Comparison of ENCODE assay signal across 8 mouse cellular contexts in genomic region chr12:44209141-44209823, GRCm38 (mm10). TPM values are rescaled to one million over a fixed set of nuclear protein-coding genes. Genes with fewer than 3 reads are reported as not detected.
DNase-seq lines count a peak whose midpoint lies in the region; ATAC-seq and TF ChIP-seq lines count a peak whose summit lies in the region.

No protein-coding gene starts in this region.

- peak overlapping the region; percentile 79 for H3K4me2 ChIP-seq in embryonic facial prominence, embryonic 14.5 days (ENCODE audit: low read depth, low read length)
- H3K4me2 ChIP-seq in heart, embryonic 16.5 days (ENCODE audit: low read depth, low read length), result peak overlapping the region; percentile 86

- peaks cover 17% of the 10 kb centered on the region for H3K4me1 ChIP-seq in E14TG2a.4 (replicated peaks; ENCODE audit: low read depth, low read length)
- peaks cover 12% of the 10 kb centered on the region for H3K4me1 ChIP-seq in embryonic facial prominence, embryonic 14.5 days (ENCODE audit: control insufficient read depth, insufficient read depth, low read length)
- H3K4me1 ChIP-seq in heart, embryonic 16.5 days (ENCODE audit: control insufficient read depth, insufficient read depth, low read length), result peaks cover 2% of the 10 kb centered on the region; the same call in 1 of the 2 replicates

- 0% methylated on average over 29 of the region's 37 CpGs for WGBS in embryonic facial prominence, embryonic 14.5 days
- WGBS in heart, embryonic 16.5 days, result under 1% methylated on average over 37 of the region's 37 CpGs

- DNase-seq in adrenal gland, postnatal 10 days, result peak; percentile 60
- DNase-seq in embryonic facial prominence, embryonic 14.5 days (ENCODE audit: low spot score), result peak; percentile 52
- DNase-seq in kidney, postnatal 10 days, result peak; percentile 75
- DNase-seq in lung, adult 18-20 months, result peak; percentile 68 to 75
- DNase-seq in ovary, postnatal 10 days (ENCODE audit: low spot score), result peak; percentile 6

- H3K9ac ChIP-seq in embryonic facial prominence, embryonic 14.5 days (ENCODE audit: low read depth, low read length), result peak overlapping the region; percentile 93
- peak overlapping the region; percentile 96 for H3K9ac ChIP-seq in heart, embryonic 16.5 days (ENCODE audit: low read length)

- 0 out of 2 replicates have a peak, but pooled peaks cover 5% of the 10 kb centered on the region for H3K27me3 ChIP-seq in E14TG2a.4 (ENCODE audit: insufficient read depth, low read length)
- no peaks in the 10 kb centered on the region for H3K27me3 ChIP-seq in embryonic facial prominence, embryonic 14.5 days (replicated peaks; ENCODE audit: control insufficient read depth, insufficient read depth, low read length)
- no peaks in the 10 kb centered on the region for H3K27me3 ChIP-seq in heart, embryonic 16.5 days (ENCODE audit: control insufficient read depth, insufficient read depth, low read length)

- H3K36me3 ChIP-seq in E14TG2a.4 (ENCODE audit: insufficient read depth, low read length), result peaks cover 25% of the 10 kb centered on the region
- H3K36me3 ChIP-seq in embryonic facial prominence, embryonic 14.5 days (ENCODE audit: control insufficient read depth, insufficient read depth, low read length), result peaks cover 5% of the 10 kb centered on the region; the same call in 1 of the 2 replicates
- peaks cover 8% of the 10 kb centered on the region for H3K36me3 ChIP-seq in heart, embryonic 16.5 days (ENCODE audit: control insufficient read depth, insufficient read depth)

- peak overlapping the region; percentile 98 for H3K4me3 ChIP-seq in E14TG2a.4 (replicated peaks; ENCODE audit: low read length)
- peak overlapping the region; percentile 96 for H3K4me3 ChIP-seq in embryonic facial prominence, embryonic 14.5 days (ENCODE audit: low read depth, low read length)
- H3K4me3 ChIP-seq in heart, embryonic 16.5 days (ENCODE audit: low read length), result peak overlapping the region; percentile 98

- H3K27ac ChIP-seq in embryonic facial prominence, embryonic 14.5 days (replicated peaks; ENCODE audit: low read depth, low read length), result peak overlapping the region; percentile 88
- peak overlapping the region; percentile 84 for H3K27ac ChIP-seq in heart, embryonic 16.5 days (ENCODE audit: low read length)

- no peak for ATAC-seq in embryonic facial prominence, embryonic 14.5 days (ENCODE audit: low read depth)
- ATAC-seq in heart, embryonic 16.5 days (replicated peaks; ENCODE audit: extremely low read depth, insufficient read depth, low FRiP score), result no peak; the same call in 1 of the 2 replicates
- ATAC-seq in granulocyte monocyte progenitor cell, adult 5-6 weeks (replicated peaks; ENCODE audit: poor library complexity, severe bottlenecking), result no peak

- no peaks in the 10 kb centered on the region for H3K9me3 ChIP-seq in E14TG2a.4 (ENCODE audit: low read length)
- no peaks in the 10 kb centered on the region for H3K9me3 ChIP-seq in embryonic facial prominence, embryonic 14.5 days (ENCODE audit: control insufficient read depth, low read length)
- no peaks in the 10 kb centered on the region for H3K9me3 ChIP-seq in heart, embryonic 16.5 days (replicated peaks; ENCODE audit: control insufficient read depth, low read length)

- TF ChIP-seq CTCF in E14TG2a.4 (conservative IDR thresholded peaks at IDR 0.05; ENCODE audit: low read length), result no peak

RNA-seq across cellular contexts. Expression of gene Dnajb9, which starts 0.8 kb away (rescaled TPM):
- 10 to 100 TPM; 27.0 to 41.1 TPM for total RNA-seq in adrenal gland, postnatal 10 days (2021)
- 27.5 and 31.4 TPM in 2 replicates for polyA plus RNA-seq in embryonic facial prominence, embryonic 14.5 days (2014; fragmentation: Nextera tagmentation; extraction: Ambion mirVana)
- 19.0 and 24.8 TPM in 2 replicates for polyA plus RNA-seq in heart, embryonic 16.5 days (2015; fragmentation: Nextera tagmentation; extraction: Ambion mirVana)
- 38.5 and 46.4 TPM in 2 replicates for total RNA-seq in granulocyte monocyte progenitor cell, adult 5-6 weeks (2014; fragmentation: Nextera tagmentation)
- 49.2 and 49.8 TPM in 2 replicates for total RNA-seq in granulocyte monocyte progenitor cell, adult 5-6 weeks (2017)

RNA-seq across cellular contexts. Expression of gene Pnpla8, which starts 11.9 kb away (rescaled TPM):
- 100 to 1,000 TPM; 131 to 144 TPM for total RNA-seq in adrenal gland, postnatal 10 days (2021)
- 72.7 and 78.6 TPM in 2 replicates for polyA plus RNA-seq in embryonic facial prominence, embryonic 14.5 days (2014; fragmentation: Nextera tagmentation; extraction: Ambion mirVana)
- 64.2 and 75.1 TPM in 2 replicates for polyA plus RNA-seq in heart, embryonic 16.5 days (2015; fragmentation: Nextera tagmentation; extraction: Ambion mirVana)
- 18.9 and 30.2 TPM in 2 replicates for total RNA-seq in granulocyte monocyte progenitor cell, adult 5-6 weeks (2014; fragmentation: Nextera tagmentation)
- total RNA-seq in granulocyte monocyte progenitor cell, adult 5-6 weeks (2017), result 20.8 and 28.9 TPM in 2 replicates

Comparison
In these comparisons a context has a peak if more than half of its experiments do, and no peak if none do; other contexts are left out.
1. DNase-seq: peak in every context shown above with its lines; median percentile 75 in kidney, postnatal 10 days; 72 in lung, adult 18-20 months; 60 in adrenal gland, postnatal 10 days; 52 in embryonic facial prominence, embryonic 14.5 days; 6 in ovary, postnatal 10 days.
2. RNA of gene Pnpla8, which starts 11.9 kb away (total RNA-seq): 131 to 144 TPM in adrenal gland, postnatal 10 days; 18.9 to 30.2 TPM in granulocyte monocyte progenitor cell, adult 5-6 weeks; every median in the first group is over 4 times any median in the second.
3. Peak in every context shown above with its lines, with median percentiles within 50 percentile points of each other: H3K4me3 ChIP-seq.